In genomic region chr3:154082241-154082640, GRCm38 (mm10) we compare ENCODE assay signal across 17 mouse cellular contexts.
DNase-seq lines count a peak whose midpoint lies in the region; ATAC-seq and TF ChIP-seq lines count a peak whose summit lies in the region.
"Had no signal": no experiment of that assay in that cellular context is flagged by ENCODE, and none has a peak within 500 bp of the region (broad histone marks: within the 10 kb centered on the region; RNA-seq: fewer than 3 reads in every experiment).

No protein-coding gene starts in this region.

- 11% methylated on average over 9 of the region's 9 CpGs for WGBS in forebrain, postnatal 0 days
- WGBS in midbrain, embryonic 11.5 days: 41% methylated on average over 9 of the region's 9 CpGs

- intact Hi-C loops in left cerebral cortex, postnatal 4 days (cut with DNase I): no loop called here

- no peak overlapping the region for H3K4me3 ChIP-seq in forebrain, postnatal 0 days (ENCODE audit: low read depth, low read length)
- H3K4me3 ChIP-seq in midbrain, embryonic 11.5 days (ENCODE audit: low read depth, low read length): no peak overlapping the region
- H3K4me3 ChIP-seq: embryonic facial prominence, embryonic 10.5 days; heart, embryonic 13.5 days; liver, embryonic 13.5 days had no signal

- peak; percentile 43; the same call in 1 of the 2 replicates for ATAC-seq in forebrain, postnatal 0 days
- peak; percentile 20; the same call in 1 of the 2 replicates for ATAC-seq in midbrain, embryonic 11.5 days (ENCODE audit: low FRiP score)

- peak; percentile 40 for DNase-seq in heart, adult 11 months
- DNase-seq in heart, adult 9 months (ENCODE audit: low spot score in 2 of 2): no peak
- no peak for DNase-seq in forebrain, postnatal 0 days
- DNase-seq in midbrain, embryonic 11.5 days (ENCODE audit: low spot score, missing footprints): no peak
- DNase-seq in retina, postnatal 1 day: peak; percentile 40
- DNase-seq in ovary, postnatal 14 days (ENCODE audit: low spot score): no peak
- DNase-seq in heart, adult 8-10 months (ENCODE audit: low spot score): no peak
- DNase-seq in left cerebral cortex, postnatal 4 days: no peak
- DNase-seq: cerebellum, adult 8-10 months; gastrocnemius, postnatal 14 days; layer of hippocampus, adult 9-11 months; liver, embryonic 13.5 days; lung, postnatal 10 days; thymus, adult 18-20 months had no signal

- no peaks in the 10 kb centered on the region for H3K9me3 ChIP-seq in forebrain, postnatal 0 days (ENCODE audit: low read length)
- H3K9me3 ChIP-seq in midbrain, embryonic 11.5 days (ENCODE audit: control insufficient read depth, low read length): no peaks in the 10 kb centered on the region
- H3K9me3 ChIP-seq: embryonic facial prominence, embryonic 10.5 days; heart, embryonic 13.5 days; liver, embryonic 13.5 days had no signal

- no peak overlapping the region; the same call in 1 of the 2 replicates for H3K4me2 ChIP-seq in forebrain, postnatal 0 days (ENCODE audit: low read depth)
- peak overlapping the region; percentile 8 for H3K4me2 ChIP-seq in midbrain, embryonic 11.5 days
- H3K4me2 ChIP-seq: heart, embryonic 13.5 days; liver, embryonic 13.5 days had no signal

- H3K36me3 ChIP-seq in forebrain, postnatal 0 days (ENCODE audit: insufficient read depth): no peaks in the 10 kb centered on the region
- no peaks in the 10 kb centered on the region for H3K36me3 ChIP-seq in midbrain, embryonic 11.5 days (ENCODE audit: control insufficient read depth, insufficient read depth, low read length)
- H3K36me3 ChIP-seq: embryonic facial prominence, embryonic 10.5 days; heart, embryonic 13.5 days; liver, embryonic 13.5 days had no signal

- 0 out of 2 replicates have a peak, but pooled peaks cover 2% of the 10 kb centered on the region for H3K4me1 ChIP-seq in forebrain, postnatal 0 days (ENCODE audit: insufficient read depth)
- peaks cover 22% of the 10 kb centered on the region for H3K4me1 ChIP-seq in midbrain, embryonic 11.5 days (ENCODE audit: control insufficient read depth, insufficient read depth, low read length)
- H3K4me1 ChIP-seq: heart, embryonic 13.5 days had no signal

- TF ChIP-seq CTCF in forebrain, postnatal 0 days (IDR thresholded peaks at IDR 0.05; ENCODE audit: low read depth): no peak

- H3K9ac ChIP-seq in forebrain, postnatal 0 days: no peak overlapping the region
- no peak overlapping the region for H3K9ac ChIP-seq in midbrain, embryonic 11.5 days (ENCODE audit: low read length)
- H3K9ac ChIP-seq: heart, embryonic 13.5 days; liver, embryonic 13.5 days had no signal

- H3K27ac ChIP-seq in forebrain, postnatal 0 days (ENCODE audit: low read depth, low read length): no peak overlapping the region
- no peak overlapping the region; the same call in 1 of the 2 replicates for H3K27ac ChIP-seq in midbrain, embryonic 11.5 days (ENCODE audit: low read depth, low read length)
- H3K27ac ChIP-seq: embryonic facial prominence, embryonic 10.5 days; heart, embryonic 13.5 days; liver, embryonic 13.5 days had no signal

- no peaks in the 10 kb centered on the region for H3K27me3 ChIP-seq in forebrain, postnatal 0 days (ENCODE audit: insufficient read depth, low read length)
- no peaks in the 10 kb centered on the region for H3K27me3 ChIP-seq in midbrain, embryonic 11.5 days (ENCODE audit: control insufficient read depth, insufficient read depth, low read length)
- H3K27me3 ChIP-seq: heart, embryonic 13.5 days; Patski had no signal

Comparison
In these comparisons a context has a peak if more than half of its experiments do, and no peak if none do; other contexts are left out.
1. DNase-seq: peak in heart, adult 11 months (single experiment) and retina, postnatal 1 day (single experiment); none in heart, adult 9 months (0 of 2), forebrain, postnatal 0 days (single experiment), midbrain, embryonic 11.5 days (single experiment), ovary, postnatal 14 days (single experiment), heart, adult 8-10 months (single experiment) and left cerebral cortex, postnatal 4 days (single experiment).